Mouse (Mus musculus): Measurements from ENCODE around the gene Gpr75.

The Gpr75 gene

DNA sequence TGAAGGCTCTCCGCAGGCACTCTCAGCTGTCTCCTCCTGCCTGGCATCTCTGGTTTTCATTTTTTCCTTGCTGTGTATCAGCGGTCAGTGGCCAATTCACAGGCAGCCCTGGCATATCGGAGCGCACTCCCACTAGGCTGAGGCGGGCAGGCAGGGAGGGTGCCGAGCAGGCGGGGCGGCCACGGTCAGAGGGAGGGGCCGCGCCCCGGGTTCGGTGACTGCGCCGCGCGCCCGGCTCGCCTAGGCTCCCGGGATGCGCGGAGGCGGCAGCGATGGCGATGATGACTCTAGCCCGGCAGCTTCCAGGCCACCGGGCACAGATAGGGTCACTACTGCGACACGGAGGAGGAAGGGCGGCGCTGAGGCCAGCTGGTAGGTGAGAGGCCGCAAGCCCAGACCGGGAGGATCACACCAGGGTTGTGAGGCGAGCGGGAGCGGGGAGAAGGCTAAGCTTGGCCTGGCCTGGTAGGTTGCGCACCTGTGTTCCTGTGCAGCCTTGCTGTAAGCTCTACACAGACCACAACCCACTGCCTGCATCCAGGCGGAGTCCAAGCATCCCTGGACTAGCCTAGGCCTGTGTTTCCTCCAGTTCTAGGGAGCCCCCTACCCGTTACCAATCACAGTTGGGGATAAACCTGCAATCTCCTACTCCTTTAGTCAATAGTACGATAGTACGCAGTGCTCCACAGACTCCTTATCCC lies at the start of gene Gpr75, which contains the start of gene Asb3:
Gene Gpr75 (plus strand): TSS at position 188 of the 701 bp plus-strand sequence.
Gene Asb3 (plus strand): TSS at position 246 of the 701 bp plus-strand sequence.
- DNase-seq (ENCODE audit: low spot score): peak; percentile 42

- no peak for DNase-seq (ENCODE audit: low spot score)
Measured at GRCm38 (mm10) chr11:30838793-30839192, 46.4 kb upstream of the Gpr75 start.

- no peak for DNase-seq (ENCODE audit: low spot score)
Measured at GRCm38 (mm10) chr11:30844355-30844754, 40.8 kb upstream of the Gpr75 start.

DNA sequence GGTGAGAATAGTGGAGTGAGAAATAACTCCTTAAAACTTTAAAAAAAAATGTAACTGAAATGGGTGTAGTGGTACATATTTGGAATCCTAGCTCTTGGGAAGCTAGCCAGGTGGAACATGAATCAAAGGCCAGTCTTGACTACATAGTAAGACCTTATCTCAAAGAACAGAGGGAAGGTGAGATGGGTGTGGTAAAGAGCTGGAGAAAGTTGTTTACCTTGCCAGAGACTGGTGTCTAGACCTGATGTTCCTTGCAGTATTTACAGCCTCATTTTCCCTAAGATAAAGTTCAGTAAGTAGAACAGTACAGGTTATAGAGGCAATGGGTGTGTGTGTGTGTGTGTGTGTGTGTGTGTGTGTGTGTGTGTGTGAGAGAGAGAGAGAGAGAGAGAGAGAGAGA lies 12.7 kb upstream of the Gpr75 start:
- no peak for DNase-seq (ENCODE audit: low spot score)

DNA sequence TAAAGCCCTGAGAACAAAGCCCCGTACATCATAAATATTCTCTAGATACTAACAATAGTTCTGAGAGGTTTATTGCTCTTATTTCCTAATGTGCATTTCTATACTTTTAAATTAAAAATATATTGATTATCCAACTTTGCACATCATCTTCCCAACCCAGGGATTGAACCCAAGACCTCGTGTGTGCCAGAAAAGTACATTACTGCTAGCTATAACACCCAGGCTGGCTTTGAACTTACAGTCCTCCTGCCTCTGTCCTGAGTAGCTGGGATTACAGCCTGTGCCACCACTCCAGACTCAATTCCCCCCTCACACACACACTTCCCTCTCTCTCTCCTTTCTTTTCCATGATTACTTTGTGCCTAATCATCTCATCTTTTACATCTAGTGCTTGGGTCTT lies 3.0 kb downstream of the Gpr75 start:
- no peak for DNase-seq (ENCODE audit: low spot score)

- no peak for DNase-seq (ENCODE audit: low spot score)
Measured at GRCm38 (mm10) chr11:30896201-30896600, 11.0 kb downstream of the Gpr75 start.

DNA sequence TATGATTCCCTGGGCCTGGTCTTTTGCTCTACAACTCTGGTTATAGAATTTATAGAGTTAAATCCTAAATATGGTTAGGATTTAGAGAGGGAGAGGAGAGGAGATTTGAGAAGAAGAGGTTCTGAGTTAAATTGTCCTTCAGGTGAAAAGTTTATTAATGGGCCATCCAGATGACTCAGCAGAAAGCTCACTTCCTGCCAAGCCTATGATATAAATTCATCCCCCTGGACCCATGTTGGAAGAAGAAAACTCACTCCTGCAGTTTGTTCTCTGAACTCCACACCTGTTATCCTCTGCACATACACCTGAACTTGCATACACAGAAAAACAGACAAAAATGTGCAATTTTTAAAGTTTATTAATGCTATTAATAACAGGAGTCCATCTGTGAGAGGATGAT lies 14.2 kb downstream of the Gpr75 start:
- DNase-seq (ENCODE audit: low spot score): no peak

GRCm38 (mm10) chr11:30912311-30912710 lies 27.2 kb downstream of the Gpr75 start:
- no peak for DNase-seq (ENCODE audit: low spot score)

DNA sequence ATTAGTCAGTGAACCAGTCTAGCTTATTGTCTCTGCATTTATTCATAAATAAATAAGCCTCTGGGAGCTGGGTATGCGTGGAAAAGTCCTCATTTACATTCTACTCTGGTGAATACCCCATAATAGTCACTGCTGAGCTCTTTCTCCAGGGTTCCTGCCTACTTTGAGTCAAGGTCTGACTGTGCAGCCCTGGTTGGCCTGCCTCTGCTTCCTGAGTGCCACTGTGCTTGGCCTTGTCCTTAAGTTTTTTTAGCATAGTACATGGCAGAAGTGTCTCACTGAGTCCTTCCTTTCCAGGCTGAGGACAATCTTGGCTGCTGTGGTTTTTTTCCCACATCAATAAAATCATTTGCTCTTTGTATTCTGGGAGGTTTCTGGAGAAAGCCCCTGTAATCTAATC lies 35.5 kb downstream of the Gpr75 start:
- DNase-seq (ENCODE audit: low spot score): no peak

GRCm38 (mm10) chr11:30923283-30923682 lies 38.1 kb downstream of the Gpr75 start:
- DNase-seq (ENCODE audit: low spot score): no peak

DNA sequence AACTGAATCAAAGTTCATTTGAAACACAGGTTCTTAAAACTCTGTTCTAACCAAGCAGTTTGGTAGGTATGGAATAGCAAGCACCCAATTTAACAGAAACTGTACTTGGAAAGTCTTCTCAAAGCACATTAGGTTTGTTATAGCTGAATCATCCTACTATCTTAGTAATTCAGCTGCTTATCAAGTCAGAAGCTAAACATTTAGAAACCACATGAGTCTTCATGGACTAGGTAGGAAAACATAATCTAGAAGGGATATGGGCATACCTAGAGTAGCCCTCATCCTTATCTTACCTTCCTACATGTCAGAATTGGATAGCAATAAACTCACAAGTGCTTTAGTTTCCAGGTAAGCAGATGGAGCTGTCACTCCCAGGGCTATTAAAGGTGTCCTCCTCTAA lies 42.9 kb downstream of the Gpr75 start:
- no peak for DNase-seq (ENCODE audit: low spot score)

- no peak for DNase-seq (ENCODE audit: low spot score)
Measured at GRCm38 (mm10) chr11:30928498-30928897, 43.3 kb downstream of the Gpr75 start.

All from left cerebral cortex, adult 11 months (tissue).